Mouse (Mus musculus): ENCODE data around the gene Rbm28. TPM values are rescaled to one million over a fixed set of nuclear protein-coding genes. Genes with fewer than 3 reads are reported as not detected.

Rbm28 gene
- total and polyA plus RNA-seq, 2 experiments from 2014 or later: 18.0 to 32.8 TPM

- no peak for TF ChIP-seq CTCF (IDR thresholded peaks at IDR 0.05; ENCODE audit: low read depth)
- H3K4me1 ChIP-seq (ENCODE audit: insufficient read depth): peaks cover 8% of the 10 kb centered on the region; the same call in 1 of the 2 replicates
- H3K4me2 ChIP-seq (ENCODE audit: low read depth): no peak overlapping the region
- H3K27me3 ChIP-seq (ENCODE audit: insufficient read depth, low read length): no peaks in the 10 kb centered on the region
- 93% methylated on average over 2 of the region's 2 CpGs for WGBS
- ATAC-seq (no peak), DNase-seq (no peak)
- no peaks in the 10 kb centered on the region for H3K9me3 ChIP-seq (ENCODE audit: low read length)
- no peak overlapping the region for H3K27ac ChIP-seq (ENCODE audit: low read depth, low read length)
- no peak overlapping the region for H3K9ac ChIP-seq
- H3K4me3 ChIP-seq (ENCODE audit: low read depth, low read length): no peak overlapping the region
- H3K36me3 ChIP-seq (ENCODE audit: insufficient read depth): peaks cover 41% of the 10 kb centered on the region
Measured at GRCm38 (mm10) chr6:29160786-29161185, 4.0 kb downstream of the Rbm28 start.

- no peak overlapping the region for H3K4me3 ChIP-seq (ENCODE audit: low read depth, low read length)
- H3K4me1 ChIP-seq (ENCODE audit: insufficient read depth): no peaks in the 10 kb centered on the region
- no peak for ATAC-seq
- no peak overlapping the region for H3K4me2 ChIP-seq (ENCODE audit: low read depth)
- H3K27me3 ChIP-seq (ENCODE audit: insufficient read depth, low read length): no peaks in the 10 kb centered on the region
- H3K27ac ChIP-seq (ENCODE audit: low read depth, low read length): no peak overlapping the region
- DNase-seq: no peak
- no peaks in the 10 kb centered on the region for H3K9me3 ChIP-seq (ENCODE audit: low read length)
- TF ChIP-seq CTCF (IDR thresholded peaks at IDR 0.05; ENCODE audit: low read depth): no peak
- H3K36me3 ChIP-seq (ENCODE audit: insufficient read depth): peaks cover 71% of the 10 kb centered on the region
- WGBS: 93% methylated on average over 5 of the region's 5 CpGs
- H3K9ac ChIP-seq: no peak overlapping the region
Measured at GRCm38 (mm10) chr6:29156326-29156725, 8.5 kb downstream of the Rbm28 start.

- TF ChIP-seq CTCF (IDR thresholded peaks at IDR 0.05; ENCODE audit: low read depth): no peak
- Histone ChIP-seq H3K9ac (no peak overlapping the region), H3K36me3 (ENCODE audit: insufficient read depth) (peaks cover 40% of the 10 kb centered on the region), H3K4me2 (ENCODE audit: low read depth) (no peak overlapping the region), H3K4me1 (ENCODE audit: insufficient read depth) (no peaks in the 10 kb centered on the region), H3K27ac (ENCODE audit: low read depth, low read length) (no peak overlapping the region), H3K9me3 (ENCODE audit: low read length) (no peaks in the 10 kb centered on the region), H3K4me3 (ENCODE audit: low read depth, low read length) (no peak overlapping the region), H3K27me3 (ENCODE audit: insufficient read depth, low read length) (no peaks in the 10 kb centered on the region)
- DNase-seq (no peak), ATAC-seq (no peak)
- WGBS: 97% methylated on average over 1 of the region's 1 CpGs
Measured at GRCm38 (mm10) chr6:29150001-29150400, 14.8 kb downstream of the Rbm28 start.

- Histone ChIP-seq H3K4me2 (ENCODE audit: low read depth) (no peak overlapping the region), H3K9ac (no peak overlapping the region), H3K36me3 (ENCODE audit: insufficient read depth) (peaks cover 23% of the 10 kb centered on the region), H3K27me3 (ENCODE audit: insufficient read depth, low read length) (no peaks in the 10 kb centered on the region), H3K4me3 (ENCODE audit: low read depth, low read length) (no peak overlapping the region), H3K4me1 (ENCODE audit: insufficient read depth) (no peaks in the 10 kb centered on the region), H3K9me3 (ENCODE audit: low read length) (no peaks in the 10 kb centered on the region), H3K27ac (ENCODE audit: low read depth, low read length) (no peak overlapping the region)
- DNase-seq: no peak
- WGBS: 78% methylated on average over 5 of the region's 5 CpGs
- no peak for ATAC-seq
- TF ChIP-seq CTCF (IDR thresholded peaks at IDR 0.05; ENCODE audit: low read depth): no peak
Measured at GRCm38 (mm10) chr6:29147407-29148010, 17.3 kb downstream of the Rbm28 start.

- DNase-seq (no peak), ATAC-seq (no peak)
- Histone ChIP-seq H3K27me3 (ENCODE audit: insufficient read depth, low read length) (no peaks in the 10 kb centered on the region), H3K27ac (ENCODE audit: low read depth, low read length) (no peak overlapping the region), H3K9ac (no peak overlapping the region), H3K9me3 (ENCODE audit: low read length) (no peaks in the 10 kb centered on the region), H3K4me3 (ENCODE audit: low read depth, low read length) (no peak overlapping the region), H3K4me2 (ENCODE audit: low read depth) (no peak overlapping the region), H3K36me3 (ENCODE audit: insufficient read depth) (peaks cover 20% of the 10 kb centered on the region), H3K4me1 (ENCODE audit: insufficient read depth) (no peaks in the 10 kb centered on the region)
- WGBS: 88% methylated on average over 7 of the region's 7 CpGs
- no peak for TF ChIP-seq CTCF (IDR thresholded peaks at IDR 0.05; ENCODE audit: low read depth)
Measured at GRCm38 (mm10) chr6:29146641-29147040, 18.2 kb downstream of the Rbm28 start.

GRCm38 (mm10) chr6:29145456-29146307, 19.1 kb downstream of the Rbm28 start:
- Histone ChIP-seq H3K4me1 (ENCODE audit: insufficient read depth) (no peaks in the 10 kb centered on the region), H3K9ac (no peak overlapping the region), H3K27ac (ENCODE audit: low read depth, low read length) (no peak overlapping the region), H3K36me3 (ENCODE audit: insufficient read depth) (peaks cover 20% of the 10 kb centered on the region; the same call in 1 of the 2 replicates), H3K4me3 (ENCODE audit: low read depth, low read length) (no peak overlapping the region), H3K4me2 (ENCODE audit: low read depth) (no peak overlapping the region), H3K9me3 (ENCODE audit: low read length) (no peaks in the 10 kb centered on the region), H3K27me3 (ENCODE audit: insufficient read depth, low read length) (no peaks in the 10 kb centered on the region)
- ATAC-seq (no peak), DNase-seq (no peak)
- TF ChIP-seq CTCF (IDR thresholded peaks at IDR 0.05; ENCODE audit: low read depth): no peak
- WGBS: 75% methylated on average over 12 of the region's 12 CpGs

GRCm38 (mm10) chr6:29144971-29145370, 19.8 kb downstream of the Rbm28 start:
- no peak for DNase-seq
- WGBS: 92% methylated on average over 3 of the region's 3 CpGs
- H3K4me2 ChIP-seq (ENCODE audit: low read depth): no peak overlapping the region

More at GRCm38 (mm10) chr6:29144971-29145370, 19.8 kb downstream of the Rbm28 start:
- Histone ChIP-seq H3K9ac (no peak overlapping the region), H3K27ac (ENCODE audit: low read depth, low read length) (no peak overlapping the region), H3K4me3 (ENCODE audit: low read depth, low read length) (no peak overlapping the region), H3K4me1 (ENCODE audit: insufficient read depth) (no peaks in the 10 kb centered on the region), H3K9me3 (ENCODE audit: low read length) (no peaks in the 10 kb centered on the region), H3K36me3 (ENCODE audit: insufficient read depth) (0 out of 2 replicates have a peak, but pooled peaks cover 21% of the 10 kb centered on the region), H3K27me3 (ENCODE audit: insufficient read depth, low read length) (no peaks in the 10 kb centered on the region)
- ATAC-seq: no peak
- no peak for TF ChIP-seq CTCF (IDR thresholded peaks at IDR 0.05; ENCODE audit: low read depth)
